ENCODE assay signal across 19 mouse cellular contexts in genomic region chr1:128767991-128768390, GRCm38 (mm10).
"Had no signal": no experiment of that assay in that cellular context is flagged by ENCODE, and none has a peak within 500 bp of the region (broad histone marks: within the 10 kb centered on the region; RNA-seq: fewer than 3 reads in every experiment).

No protein-coding gene starts in this region.

- H3K4me2 ChIP-seq: limb, embryonic 12.5 days; limb, embryonic 15.5 days; liver, embryonic 13.5 days; neural tube, embryonic 12.5 days; neural tube, embryonic 15.5 days had no signal

- H3K36me3 ChIP-seq: limb, embryonic 12.5 days; limb, embryonic 15.5 days; liver, embryonic 13.5 days; midbrain, embryonic 10.5 days; neural tube, embryonic 12.5 days; neural tube, embryonic 15.5 days had no signal

- H3K4me3 ChIP-seq: limb, embryonic 12.5 days; limb, embryonic 15.5 days; liver, embryonic 13.5 days; megakaryocyte, embryonic 14.5 days; midbrain, embryonic 10.5 days; neural tube, embryonic 12.5 days; neural tube, embryonic 15.5 days had no signal

- DNase-seq: kidney, adult 2 months; kidney, postnatal 4 days; left cerebral cortex, postnatal 4 days; liver, embryonic 13.5 days; lung, adult 2 months; midbrain, embryonic 14.5 days; right cerebral cortex, adult 18-20 months; right cerebral cortex, postnatal 25 days; spleen, adult 18-20 months; thymus, postnatal 25 days had no signal

- H3K27ac ChIP-seq: kidney, postnatal 0 days; limb, embryonic 12.5 days; limb, embryonic 15.5 days; liver, embryonic 13.5 days; macrophage; midbrain, embryonic 10.5 days; neural tube, embryonic 12.5 days; neural tube, embryonic 15.5 days had no signal

- H3K27me3 ChIP-seq: limb, embryonic 12.5 days; limb, embryonic 15.5 days; liver, embryonic 13.5 days had no signal

- H3K9ac ChIP-seq: limb, embryonic 12.5 days; limb, embryonic 15.5 days; liver, embryonic 13.5 days; neural tube, embryonic 12.5 days; neural tube, embryonic 15.5 days had no signal

- H3K4me1 ChIP-seq: limb, embryonic 12.5 days; limb, embryonic 15.5 days; liver, embryonic 13.5 days; megakaryocyte, embryonic 14.5 days; neural tube, embryonic 12.5 days; neural tube, embryonic 15.5 days had no signal

- ATAC-seq: intestine, postnatal 0 days had no signal

- H3K9me3 ChIP-seq: limb, embryonic 12.5 days; limb, embryonic 15.5 days; liver, embryonic 13.5 days; megakaryocyte, embryonic 14.5 days; midbrain, embryonic 10.5 days; neural tube, embryonic 12.5 days; neural tube, embryonic 15.5 days had no signal
